Mouse (Mus musculus): Measurements from ENCODE around the gene Ccdc82.
A peak's percentile ranks its signal among the peaks of the same experiment; 100 is the strongest.

The Ccdc82 gene

GRCm38 (mm10) chr9:13246815-13247638 is at the start of gene Ccdc82:
Gene Ccdc82, plus strand, starts transcription at chr9:13246955.
- peak; percentile 70 to 82 for DNase-seq (ENCODE audit: low spot score in 2 of 2)

GRCm38 (mm10) chr9:13200079-13200478 is 46.7 kb upstream of the Ccdc82 start:
- no peak for DNase-seq (ENCODE audit: low spot score in 2 of 2)

- DNase-seq (ENCODE audit: low spot score in 2 of 2), result no peak
These were observed 43.6 kb upstream of the Ccdc82 start for GRCm38 (mm10) chr9:13203109-13203508.

GRCm38 (mm10) chr9:13203681-13204080 is 43.1 kb upstream of the Ccdc82 start:
- no peak for DNase-seq (ENCODE audit: low spot score in 2 of 2)

- no peak for DNase-seq (ENCODE audit: low spot score in 2 of 2)
These were observed 40.4 kb upstream of the Ccdc82 start for GRCm38 (mm10) chr9:13206369-13206768.

- no peak for DNase-seq (ENCODE audit: low spot score in 2 of 2)
These were observed 20.9 kb upstream of the Ccdc82 start for GRCm38 (mm10) chr9:13225872-13226271.

GRCm38 (mm10) chr9:13230553-13230952 is 16.2 kb upstream of the Ccdc82 start:
- DNase-seq (ENCODE audit: low spot score in 2 of 2), result no peak

GRCm38 (mm10) chr9:13231545-13232216 is 15.1 kb upstream of the Ccdc82 start:
- DNase-seq (ENCODE audit: low spot score in 2 of 2), result no peak

- DNase-seq (ENCODE audit: low spot score in 2 of 2), result no peak
These were observed 4.4 kb upstream of the Ccdc82 start for GRCm38 (mm10) chr9:13242321-13242720.

GRCm38 (mm10) chr9:13245481-13245880 is 1.3 kb upstream of the Ccdc82 start, which contains the start of gene Jrkl:
Gene Jrkl, minus strand, starts transcription at chr9:13245829.
- DNase-seq (ENCODE audit: low spot score in 2 of 2), result peak in 1 of 2 experiments; percentile 22

GRCm38 (mm10) chr9:13248104-13248503 is 1.3 kb downstream of the Ccdc82 start:
- no peak for DNase-seq (ENCODE audit: low spot score in 2 of 2)

- DNase-seq (ENCODE audit: low spot score in 2 of 2), result no peak
These were observed 4.5 kb downstream of the Ccdc82 start for GRCm38 (mm10) chr9:13251251-13251650.

- DNase-seq (ENCODE audit: low spot score in 2 of 2), result no peak
These were observed 10.0 kb downstream of the Ccdc82 start for GRCm38 (mm10) chr9:13256726-13257125.

GRCm38 (mm10) chr9:13258173-13258572 is 11.4 kb downstream of the Ccdc82 start:
- no peak for DNase-seq (ENCODE audit: low spot score in 2 of 2)

GRCm38 (mm10) chr9:13260980-13261379 is 14.2 kb downstream of the Ccdc82 start:
- DNase-seq (ENCODE audit: low spot score in 2 of 2), result no peak

- no peak for DNase-seq (ENCODE audit: low spot score in 2 of 2)
These were observed 26.5 kb downstream of the Ccdc82 start for GRCm38 (mm10) chr9:13273219-13273618.

GRCm38 (mm10) chr9:13287482-13287881 is 40.7 kb downstream of the Ccdc82 start:
- no peak for DNase-seq (ENCODE audit: low spot score in 2 of 2)

- peak; percentile 82 to 88 for DNase-seq (ENCODE audit: low spot score in 2 of 2)
These were observed 49.7 kb downstream of the Ccdc82 start for GRCm38 (mm10) chr9:13296274-13297121.

- DNase-seq (ENCODE audit: low spot score in 2 of 2), result no peak
These were observed 50.4 kb downstream of the Ccdc82 start for GRCm38 (mm10) chr9:13297122-13297667.

GRCm38 (mm10) chr9:13297668-13298512 is 51.1 kb downstream of the Ccdc82 start, which contains the start of gene Maml2:
Gene Maml2, plus strand, starts transcription at chr9:13297957.
- peak; percentile 53 to 59 for DNase-seq (ENCODE audit: low spot score in 2 of 2)

GRCm38 (mm10) chr9:13298513-13298878 is 51.7 kb downstream of the Ccdc82 start:
- DNase-seq (ENCODE audit: low spot score in 2 of 2), result no peak
